Mouse (Mus musculus) embryonic facial prominence, embryonic 14.5 days (tissue): Measurements from ENCODE around the gene Kif16b. TPM values are rescaled to one million over a fixed set of nuclear protein-coding genes. Genes with fewer than 3 reads are reported as not detected.

Experiments
- ATAC-seq: fragments of 200-750 bp; cut with Nextera tagmentation; 2 replicates; pipeline ENCODE4 v1.8.0; 2017; ENCODE audit warnings: low read depth, moderate number of reproducible peaks, moderate TSS enrichment
- DNase-seq: peaks from one replicate; pipeline ENCODE4 v3.0.0-alpha.2; 2015; ENCODE audit warnings: low spot score
- H3K27ac ChIP-seq: fragments of 300-500 bp; sonication (generic); replicated peaks from 2 replicates; pipeline ENCODE4 v1.5.1; 2014; ENCODE audit warnings: low read depth, mild to moderate bottlenecking, low read length, moderate library complexity
- H3K27me3 ChIP-seq: fragments of 300-500 bp; sonication (generic); replicated peaks from 2 replicates; pipeline ENCODE4 v1.6.1; 2014; ENCODE audit warnings: low read length; ENCODE audit not compliant: control insufficient read depth, insufficient read depth
- H3K36me3 ChIP-seq: fragments of 300-500 bp; sonication (generic); 2 replicates; pipeline ENCODE4 v1.6.1; 2014; ENCODE audit warnings: low read length, mixed read lengths; ENCODE audit not compliant: control insufficient read depth, insufficient read depth
- H3K4me1 ChIP-seq: fragments of 300-500 bp; sonication (generic); 2 replicates; pipeline ENCODE4 v1.6.1; 2014; ENCODE audit warnings: antibody characterized with exemption, low read length; ENCODE audit not compliant: control insufficient read depth, insufficient read depth
- H3K4me2 ChIP-seq: fragments of 300-500 bp; sonication (generic); 2 replicates; pipeline ENCODE4 v1.6.1; 2014; ENCODE audit warnings: low read depth, mild to moderate bottlenecking, low read length, moderate library complexity, mixed read lengths
- H3K4me3 ChIP-seq: fragments of 300-500 bp; sonication (generic); 2 replicates; pipeline ENCODE4 v1.5.1; 2014; ENCODE audit warnings: low read depth, mild to moderate bottlenecking, low read length
- H3K9ac ChIP-seq: fragments of 300-500 bp; sonication (generic); 2 replicates; pipeline ENCODE4 v1.6.1; 2014; ENCODE audit warnings: low read depth, mild to moderate bottlenecking, low read length, moderate library complexity, mixed read lengths
- H3K9me3 ChIP-seq: fragments of 300-500 bp; sonication (generic); 2 replicates; pipeline ENCODE4 v1.6.1; 2016; ENCODE audit warnings: low read length; ENCODE audit not compliant: control insufficient read depth
- WGBS: fragments of 180-500 bp; shearing (Covaris S2); extraction: QIAGEN DNeasy Blood & Tissue Kit; methylation state at CpG from one replicate; pipeline ENCODE4 v1.1.7; 2014; 5-methylcytosine and 5-hydroxymethylcytosine counted together
- polyA plus RNA-seq: library from polyadenylated mRNA; unstranded; fragments of >200 nt; fragmentation: Nextera tagmentation; extraction: Ambion mirVana; gene quantifications from 2 replicates; pipeline ENCODE4 v1.2.1, GENCODE M21; 2014

The Kif16b gene
- polyA plus RNA-seq, 1 experiment from 2014 or later: 10.6 TPM

DNA sequence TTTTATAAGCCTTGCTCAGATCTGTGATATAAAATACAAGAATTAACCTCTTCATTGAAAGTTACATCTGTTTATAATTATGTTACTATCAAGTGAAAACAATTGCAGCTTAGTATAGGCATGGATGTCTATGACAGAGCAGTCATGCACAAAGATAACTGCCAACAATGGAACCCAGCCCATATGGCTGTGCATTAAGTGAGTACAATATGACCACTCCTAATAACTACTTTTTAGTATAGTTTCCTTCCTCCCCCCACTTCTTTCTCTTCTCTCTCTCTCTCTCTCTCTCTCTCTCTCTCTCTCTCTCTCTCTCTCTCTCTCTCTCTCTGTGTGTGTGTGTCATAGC, 185.4 kb downstream of the Kif16b start:
- ATAC-seq (no peak), DNase-seq (no peak)
- Histone ChIP-seq H3K36me3 (peaks cover 14% of the 10 kb centered on the region), H3K4me3 (no peak overlapping the region), H3K9ac (no peak overlapping the region), H3K27me3 (no peaks in the 10 kb centered on the region), H3K4me2 (no peak overlapping the region), H3K4me1 (no peaks in the 10 kb centered on the region), H3K9me3 (no peaks in the 10 kb centered on the region), H3K27ac (no peak overlapping the region)

DNA sequence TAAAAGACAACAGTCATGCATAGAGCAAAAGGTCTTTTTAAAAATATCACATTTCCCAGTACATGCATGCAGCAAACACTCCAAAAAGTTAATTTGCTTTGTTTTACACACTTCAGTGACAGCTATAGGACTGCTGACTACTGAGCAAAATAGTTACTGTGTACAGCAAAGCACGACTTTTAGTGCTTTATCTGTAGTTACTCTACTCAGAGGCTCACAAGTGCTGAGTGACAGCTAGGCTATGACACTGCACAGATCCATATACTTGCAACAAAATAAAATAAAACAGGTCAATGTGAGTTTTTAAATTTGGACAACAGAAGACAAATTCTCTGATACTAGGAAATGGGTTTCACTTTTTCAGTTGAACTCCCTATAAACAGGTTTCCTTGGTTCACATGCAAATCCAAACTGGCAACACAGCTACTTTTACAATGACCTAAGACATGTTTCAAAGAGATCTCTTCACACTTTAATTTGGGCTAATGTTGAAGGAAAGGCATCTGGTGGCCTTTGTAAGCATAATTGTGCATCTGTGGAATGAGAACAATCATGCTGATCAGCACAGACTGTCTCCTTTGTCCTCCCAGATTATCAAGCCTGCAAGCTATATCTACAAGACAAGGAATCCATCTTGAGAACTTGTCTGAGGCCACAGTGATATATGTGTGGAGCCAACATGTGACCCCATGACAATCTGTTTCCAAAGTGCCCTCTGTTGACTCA, 186.0 kb downstream of the Kif16b start:
- 69% methylated on average over 1 of the region's 1 CpGs for WGBS
- Histone ChIP-seq H3K9me3 (no peaks in the 10 kb centered on the region), H3K4me1 (no peaks in the 10 kb centered on the region), H3K27me3 (no peaks in the 10 kb centered on the region), H3K4me3 (no peak overlapping the region), H3K9ac (no peak overlapping the region), H3K4me2 (no peak overlapping the region), H3K36me3 (peaks cover 14% of the 10 kb centered on the region), H3K27ac (no peak overlapping the region)
- DNase-seq (no peak), ATAC-seq (no peak)

DNA sequence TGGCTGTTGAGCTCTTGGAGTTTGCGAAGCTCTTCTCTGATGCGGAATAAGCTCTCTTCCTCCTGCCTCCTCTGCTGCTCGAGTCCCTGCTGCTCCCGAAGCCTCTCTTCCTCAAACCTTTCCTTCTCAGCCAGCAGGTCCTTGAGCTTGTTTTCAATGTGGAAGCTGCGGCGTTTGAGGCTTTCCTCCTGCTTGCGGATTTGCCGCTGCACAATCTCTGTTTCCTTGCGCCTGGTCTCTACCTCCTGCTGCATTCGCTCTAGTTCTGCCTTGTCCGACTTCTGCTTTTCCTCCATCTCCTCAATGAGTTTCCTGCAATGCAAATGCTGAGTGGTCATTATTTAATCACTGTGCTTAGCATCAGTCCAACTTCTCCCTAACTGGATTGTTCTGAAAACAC, 188.6 kb downstream of the Kif16b start:
- ATAC-seq: no peak
- no peak overlapping the region for H3K27ac ChIP-seq
- no peaks in the 10 kb centered on the region for H3K9me3 ChIP-seq
- peaks cover 17% of the 10 kb centered on the region for H3K36me3 ChIP-seq
- DNase-seq: no peak
- no peak overlapping the region for H3K9ac ChIP-seq
- no peak overlapping the region for H3K4me3 ChIP-seq
- H3K4me2 ChIP-seq: no peak overlapping the region
- H3K4me1 ChIP-seq: no peaks in the 10 kb centered on the region
- H3K27me3 ChIP-seq: no peaks in the 10 kb centered on the region
- WGBS: 89% methylated on average over 11 of the region's 11 CpGs

DNA sequence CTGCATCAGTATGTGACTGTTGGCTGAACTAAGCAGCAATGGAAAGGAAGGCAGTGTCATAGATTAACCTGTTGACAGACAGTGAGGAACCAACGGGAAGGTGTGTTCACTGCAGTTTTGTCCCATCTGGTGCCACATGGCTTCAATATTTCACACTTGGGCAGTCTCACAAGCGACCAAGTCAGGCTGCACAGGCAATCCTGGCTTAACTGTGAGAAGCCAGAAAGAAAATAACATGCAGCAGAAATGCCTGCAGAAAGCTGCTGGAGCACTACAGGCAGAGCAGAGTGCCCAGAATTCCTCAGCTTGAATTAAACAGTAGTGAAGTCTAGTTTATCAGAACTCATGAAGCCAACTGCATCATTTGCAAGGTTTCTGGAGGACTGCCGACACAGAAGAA, 192.0 kb downstream of the Kif16b start:
- H3K4me2 ChIP-seq: no peak overlapping the region
- no peaks in the 10 kb centered on the region for H3K9me3 ChIP-seq
- no peak overlapping the region for H3K9ac ChIP-seq
- H3K4me1 ChIP-seq: no peaks in the 10 kb centered on the region
- no peak overlapping the region for H3K27ac ChIP-seq
- ATAC-seq (no peak), DNase-seq (no peak)
- H3K27me3 ChIP-seq: no peaks in the 10 kb centered on the region
- WGBS: 67% methylated on average over 3 of the region's 3 CpGs
- no peak overlapping the region for H3K4me3 ChIP-seq
- peaks cover 17% of the 10 kb centered on the region for H3K36me3 ChIP-seq

DNA sequence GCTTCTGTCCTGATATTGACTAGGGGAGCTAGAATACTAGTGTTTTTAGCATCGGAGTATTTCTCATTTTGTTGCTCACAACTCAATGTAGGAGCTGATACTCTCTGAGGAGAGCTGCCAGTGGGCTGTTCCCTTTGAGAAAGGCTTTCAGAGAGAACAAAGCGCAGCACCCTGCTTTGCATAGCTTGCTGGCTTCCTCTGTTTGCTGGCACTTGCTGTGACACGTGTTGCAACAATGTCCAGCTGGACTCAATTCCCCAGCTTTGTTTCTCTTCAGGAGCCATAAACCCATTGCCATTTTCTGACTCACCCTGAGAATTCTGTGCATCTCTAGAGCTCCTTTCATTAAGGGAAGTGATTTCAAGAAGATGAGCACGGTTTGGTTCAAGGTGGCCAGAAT, 200.6 kb downstream of the Kif16b start:
- H3K9ac ChIP-seq: no peak overlapping the region
- H3K4me2 ChIP-seq: no peak overlapping the region
- H3K27ac ChIP-seq: no peak overlapping the region
- H3K9me3 ChIP-seq: no peaks in the 10 kb centered on the region
- no peak for DNase-seq
- H3K4me1 ChIP-seq: no peaks in the 10 kb centered on the region
- H3K36me3 ChIP-seq: peaks cover 6% of the 10 kb centered on the region; the same call in 1 of the 2 replicates
- no peaks in the 10 kb centered on the region for H3K27me3 ChIP-seq
- no peak overlapping the region for H3K4me3 ChIP-seq
- WGBS: 74% methylated on average over 4 of the region's 4 CpGs
- no peak for ATAC-seq

DNA sequence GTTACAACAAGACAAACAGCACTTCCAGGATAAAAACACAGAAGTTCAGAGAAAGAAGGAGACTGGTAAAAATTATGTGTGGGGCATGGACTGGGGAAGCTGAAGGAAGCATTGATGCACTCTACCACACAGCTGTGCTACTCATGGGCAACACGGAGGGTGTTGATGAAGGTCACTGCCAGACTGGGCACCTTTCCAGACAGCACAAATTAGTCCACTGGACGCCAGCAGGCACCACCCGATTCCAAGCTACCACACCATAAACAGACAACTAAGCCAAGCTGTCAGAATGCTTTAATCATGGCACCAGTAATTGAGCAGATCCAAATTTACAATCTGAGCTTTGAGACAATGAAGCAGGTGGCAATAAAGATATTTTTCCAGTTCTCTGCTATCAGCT, 202.7 kb downstream of the Kif16b start:
- H3K4me3 ChIP-seq: no peak overlapping the region
- H3K36me3 ChIP-seq: peaks cover 6% of the 10 kb centered on the region; the same call in 1 of the 2 replicates
- no peaks in the 10 kb centered on the region for H3K27me3 ChIP-seq
- ATAC-seq (no peak), DNase-seq (no peak)
- no peaks in the 10 kb centered on the region for H3K9me3 ChIP-seq
- H3K4me1 ChIP-seq: no peaks in the 10 kb centered on the region
- no peak overlapping the region for H3K4me2 ChIP-seq
- no peak overlapping the region for H3K9ac ChIP-seq
- WGBS: 55% methylated on average over 3 of the region's 3 CpGs
- no peak overlapping the region for H3K27ac ChIP-seq

DNA sequence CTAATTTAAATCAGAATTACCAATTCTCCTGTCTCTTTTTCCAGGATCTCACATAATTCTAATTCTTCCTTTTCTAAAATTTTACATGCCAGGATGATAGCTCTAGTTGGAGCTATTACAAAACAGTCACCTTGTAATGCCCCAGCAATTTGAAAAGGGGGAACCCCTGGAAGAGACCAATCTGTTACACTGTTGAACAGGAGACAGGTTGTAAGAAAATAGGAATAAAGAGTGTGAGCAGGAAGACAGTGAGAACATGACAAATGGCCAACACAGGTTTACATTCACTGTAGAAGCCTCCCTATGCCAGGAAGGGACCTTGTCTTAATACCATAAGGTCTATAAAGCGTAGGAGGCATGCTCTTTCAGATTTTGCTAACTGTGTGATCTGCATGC, 206.4 kb downstream of the Kif16b start:
- H3K27me3 ChIP-seq: no peaks in the 10 kb centered on the region
- no peaks in the 10 kb centered on the region for H3K9me3 ChIP-seq
- WGBS: 88% methylated on average over 1 of the region's 1 CpGs
- H3K36me3 ChIP-seq: peaks cover 2% of the 10 kb centered on the region; the same call in 1 of the 2 replicates
- no peaks in the 10 kb centered on the region for H3K4me1 ChIP-seq
- no peak overlapping the region for H3K27ac ChIP-seq
- H3K9ac ChIP-seq: no peak overlapping the region
- no peak overlapping the region for H3K4me2 ChIP-seq
- DNase-seq: no peak
- H3K4me3 ChIP-seq: no peak overlapping the region
- ATAC-seq: no peak

DNA sequence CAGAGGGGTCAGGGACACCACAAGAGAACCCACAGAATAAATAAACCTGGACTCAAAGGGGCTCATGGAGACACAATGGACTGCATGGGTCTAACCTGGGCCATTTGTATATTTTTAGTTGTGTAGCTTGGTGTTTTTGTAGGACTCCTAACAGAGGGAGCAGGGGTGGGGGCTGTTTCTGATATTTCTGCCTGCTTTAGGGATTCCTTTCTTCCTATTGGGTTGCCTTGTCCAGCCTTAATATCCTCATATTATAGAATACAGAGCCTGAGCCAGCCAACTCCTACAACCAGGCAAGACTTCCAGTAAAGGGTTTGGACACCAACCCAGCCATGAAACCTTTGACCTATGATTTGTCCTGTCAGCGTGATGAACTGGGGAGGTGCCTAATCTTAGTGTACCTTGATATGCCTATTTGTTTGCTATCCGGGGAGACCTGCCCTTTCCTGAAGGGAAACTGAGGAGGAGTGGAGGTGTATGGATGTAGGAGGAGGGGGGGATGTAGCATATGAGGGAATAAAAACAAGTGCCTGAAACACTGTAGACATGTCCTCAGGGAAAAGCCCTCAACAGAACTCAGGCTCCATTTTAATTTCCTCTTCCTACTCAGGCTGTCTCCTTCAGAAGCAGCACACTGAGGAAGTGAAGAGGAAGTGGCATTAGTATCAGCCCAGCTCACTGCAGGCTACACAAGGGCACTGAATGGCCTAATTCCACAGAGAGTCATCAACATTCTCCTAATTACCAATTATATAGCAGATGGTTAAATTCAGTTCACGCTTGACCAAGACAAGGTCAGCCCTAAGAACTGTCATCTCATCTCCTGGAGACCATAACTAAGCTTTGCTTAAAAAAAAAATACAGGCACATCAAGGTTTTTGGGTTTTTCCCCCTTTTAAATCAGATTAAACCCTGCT, 207.1 kb downstream of the Kif16b start:
- H3K4me3 ChIP-seq: no peak overlapping the region
- no peak overlapping the region for H3K27ac ChIP-seq
- no peaks in the 10 kb centered on the region for H3K9me3 ChIP-seq
- H3K4me2 ChIP-seq: no peak overlapping the region
- H3K27me3 ChIP-seq: no peaks in the 10 kb centered on the region
- no peaks in the 10 kb centered on the region for H3K4me1 ChIP-seq
- H3K36me3 ChIP-seq: no peaks in the 10 kb centered on the region
- WGBS: 70% methylated on average over 3 of the region's 3 CpGs
- H3K9ac ChIP-seq: no peak overlapping the region
- ATAC-seq: peak; percentile 15; the same call in 1 of the 2 replicates
- DNase-seq: no peak
